Mouse (Mus musculus) kidney, adult 8-10 months (tissue): ENCODE measurements around the gene Smim17.

Source experiments
- DNase-seq, 2 experiments: peaks; one replicate each; pipeline ENCODE4 v3.0.0; 2022

Gene Smim17

DNA sequence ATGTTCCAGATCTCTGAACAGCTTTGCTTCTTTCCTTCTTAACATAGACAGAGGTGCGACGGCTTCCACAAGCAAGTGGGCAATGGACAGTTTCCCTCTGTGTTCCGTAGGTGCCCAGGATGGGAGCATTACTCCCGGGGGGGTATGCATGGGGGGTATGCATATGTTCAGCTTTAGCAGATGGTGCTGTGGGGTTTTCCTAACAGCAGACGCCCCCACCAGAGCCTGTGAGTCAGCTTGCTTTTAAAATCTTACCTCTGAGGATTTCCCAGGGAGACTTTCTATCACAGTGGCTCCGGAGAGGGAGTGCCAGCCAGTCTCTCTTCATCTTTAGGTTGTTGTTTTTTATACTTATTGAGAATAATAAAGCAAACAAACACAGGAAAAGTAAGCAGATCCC lies 21.4 kb downstream of the Smim17 start:
- DNase-seq, result no peak

DNA sequence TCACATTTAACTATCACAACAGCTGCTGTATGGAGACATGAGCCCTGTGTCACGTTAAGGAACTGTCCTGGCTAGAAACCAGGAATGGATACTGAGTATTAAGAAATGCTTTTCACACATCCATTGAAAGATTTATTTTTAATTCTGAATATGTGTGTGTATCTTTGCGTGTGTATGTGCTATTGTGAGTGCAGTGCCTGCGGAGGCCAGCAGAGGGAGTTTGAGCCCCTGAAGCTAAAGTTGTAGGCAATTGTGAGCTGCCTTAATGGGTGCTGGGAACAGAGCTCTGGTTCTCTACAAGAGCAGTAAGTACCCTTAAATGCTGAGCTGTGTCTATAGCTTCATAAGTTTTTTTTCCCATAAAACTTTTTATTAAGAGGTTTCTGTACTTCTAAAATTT lies 30.9 kb downstream of the Smim17 start:
- DNase-seq, result no peak

DNA sequence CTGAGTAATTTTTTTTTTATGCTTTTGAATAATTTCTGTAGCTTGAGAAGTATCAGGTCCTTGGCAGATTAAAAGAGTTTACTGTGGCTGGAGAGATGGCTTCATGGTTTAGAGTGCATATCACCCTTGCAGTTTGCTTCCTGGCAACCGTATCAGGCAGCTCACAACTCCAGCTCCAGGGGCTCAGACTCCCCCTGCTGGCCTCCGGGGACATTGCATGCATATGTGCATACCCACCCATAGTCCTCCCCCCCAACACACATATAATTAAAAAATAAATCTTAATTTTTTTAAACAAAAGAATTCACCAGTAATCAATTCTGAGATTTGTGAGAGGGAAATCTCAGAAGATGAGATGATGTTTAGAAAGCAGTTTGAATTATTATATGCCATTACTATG lies 31.8 kb downstream of the Smim17 start:
- peak; percentile 9 to 51 for DNase-seq

GRCm38 (mm10) chr7:6438388-6438787 lies 39.9 kb downstream of the Smim17 start, which contains the start of gene Olfr1344:
Gene Olfr1344 (plus strand): TSS chr7:6438688.
- DNase-seq, result no peak

DNA sequence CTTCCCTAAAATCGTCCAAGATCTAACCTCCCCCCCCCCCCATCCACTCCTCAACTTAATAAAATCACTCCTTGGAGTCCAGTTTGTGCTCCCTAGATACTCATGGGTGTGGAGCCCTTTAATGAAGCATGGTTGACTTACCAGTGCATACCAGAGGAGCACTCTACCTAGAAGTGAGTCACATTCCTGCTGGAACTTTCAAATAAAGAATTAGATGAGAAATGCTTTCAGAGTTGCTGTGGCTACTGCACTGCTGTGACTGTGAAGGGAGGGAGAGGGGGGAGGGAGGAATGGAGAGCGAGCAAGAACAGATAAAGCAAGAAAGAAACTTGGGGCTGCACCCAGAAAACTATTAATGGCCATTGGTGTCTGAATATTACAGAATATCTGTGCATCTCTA lies 42.7 kb downstream of the Smim17 start:
- peak in 1 of 2 experiments; percentile 8 for DNase-seq

DNA sequence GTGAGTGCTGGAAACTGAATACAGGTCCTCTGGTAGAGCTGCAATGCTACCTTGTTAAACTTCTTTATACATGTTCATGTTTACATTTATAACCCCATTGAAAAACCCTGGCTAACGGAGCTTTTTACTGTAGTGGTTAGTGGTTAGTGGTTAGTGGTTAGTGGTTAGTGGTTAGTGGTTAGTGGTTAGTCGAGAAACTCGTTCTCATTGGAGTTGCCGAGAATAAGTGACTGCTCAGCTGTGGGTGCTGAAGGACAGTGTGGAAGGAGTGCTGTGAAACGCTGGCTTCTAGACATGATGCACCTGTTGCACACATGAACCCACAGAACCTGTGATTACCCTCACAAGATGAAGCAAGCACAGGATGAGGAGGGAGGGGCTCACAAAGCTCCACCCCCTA lies 49.3 kb downstream of the Smim17 start:
- no peak for DNase-seq

GRCm38 (mm10) chr7:6455868-6456267 lies 57.4 kb downstream of the Smim17 start, which contains the start of gene Olfr1336:
Gene Olfr1336 (plus strand): TSS chr7:6456168.
- DNase-seq, result no peak

DNA sequence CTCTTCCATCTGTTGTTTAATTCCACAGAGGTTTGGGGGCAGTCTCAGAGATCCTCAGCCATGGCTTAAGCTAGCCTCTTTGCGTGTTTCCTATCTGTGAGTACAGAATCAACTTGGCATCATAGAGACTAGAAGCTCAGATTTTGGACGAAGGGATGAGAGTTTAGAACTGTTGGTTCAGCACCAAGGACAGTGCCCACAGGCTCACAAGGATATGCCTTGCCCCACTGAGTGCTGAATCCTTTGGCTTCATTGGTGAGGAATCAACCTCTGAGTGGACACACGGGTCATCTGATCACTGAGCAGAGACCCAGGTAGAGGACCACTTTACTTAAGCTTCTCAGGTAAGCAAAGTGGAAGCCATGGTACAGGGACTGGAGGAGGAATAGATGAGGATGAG lies 57.9 kb downstream of the Smim17 start:
- no peak for DNase-seq

DNA sequence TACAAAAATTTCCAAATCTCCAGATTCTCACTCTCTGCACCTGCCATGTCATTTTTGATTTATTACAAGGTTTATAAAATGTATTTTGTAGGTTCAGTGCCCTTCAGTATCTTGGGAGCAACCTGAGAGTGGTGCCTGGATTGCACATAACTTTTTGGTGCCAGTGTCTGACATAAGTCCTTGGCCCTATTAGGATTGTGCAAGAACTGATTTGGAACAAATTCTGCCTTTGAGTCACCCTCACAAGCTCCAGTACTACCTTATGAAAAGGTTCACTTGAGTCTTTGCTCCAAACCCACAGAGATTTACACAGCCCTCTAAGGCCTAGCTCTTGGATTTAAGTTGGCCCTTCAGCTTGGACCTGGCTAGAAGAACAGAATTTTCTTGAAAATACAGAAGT lies 68.4 kb downstream of the Smim17 start, which contains the start of gene Olfr1346:
Olfr1346 (plus strand) TSS at position 151 of the 400 bp plus-strand sequence.
- no peak for DNase-seq

- peak; percentile 67 to 68 for DNase-seq
Observed at GRCm38 (mm10) chr7:6477633-6478032, 79.1 kb downstream of the Smim17 start.
